Mouse (Mus musculus) kidney, adult 2 months (tissue): ENCODE data around the gene Nipsnap2.

ENCODE experiments used
- CTCF ChIP-seq: fragments of 200-500 bp; conservative IDR thresholded peaks from 2 replicates; pipeline ENCODE4 v1.5.1; 2011; ENCODE audit warnings: low read depth, mild to moderate bottlenecking, control low read depth, low read length, moderate library complexity, mixed read lengths; ENCODE audit not compliant: insufficient read depth, insufficient read length
- POLR2A ChIP-seq: fragments of 200-500 bp; IDR thresholded peaks from one replicate; pipeline ENCODE4 v1.6.1; 2011; ENCODE audit warnings: low read depth, low read length, control low read depth

DNA sequence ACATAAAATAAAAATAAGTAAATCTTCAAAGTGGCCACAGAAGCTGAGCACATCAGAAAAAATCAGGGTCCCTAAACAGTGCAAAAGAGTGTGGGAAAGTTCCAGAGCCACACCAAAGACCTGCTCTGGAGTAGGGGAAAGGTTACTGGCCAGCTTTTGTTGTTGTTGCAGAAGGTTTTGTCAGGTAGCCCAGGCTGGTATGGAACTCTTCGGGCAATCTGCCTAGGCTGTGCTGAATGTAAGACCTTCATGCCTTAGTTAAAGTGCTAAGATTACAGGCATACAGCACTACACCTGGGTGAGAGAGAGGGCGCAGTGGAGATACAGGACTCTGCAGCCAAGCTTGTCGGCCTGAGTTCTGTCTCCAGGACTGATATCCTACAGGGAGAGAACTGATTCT, 49.8 kb downstream of the Nipsnap2 start:
- TF ChIP-seq POLR2A (no peak), CTCF (no peak)
